In genomic region chr13:32267184-32267775, GRCm38 (mm10) we compare ENCODE assay signal across 16 mouse cellular contexts.
A peak's percentile ranks its signal among the peaks of the same experiment; 100 is the strongest.
DNase-seq lines count a peak whose midpoint lies in the region; ATAC-seq and TF ChIP-seq lines count a peak whose summit lies in the region.
"Had no signal": no experiment of that assay in that cellular context is flagged by ENCODE, and none has a peak within 500 bp of the region (broad histone marks: within the 10 kb centered on the region; RNA-seq: fewer than 3 reads in every experiment).

No protein-coding gene starts in this region.

- intact Hi-C loops in left cerebral cortex, postnatal 25 days (cut with DNase I): no loop called here

- no peak overlapping the region for H3K4me3 ChIP-seq in forebrain, embryonic 14.5 days (ENCODE audit: low read depth, low read length)
- no peak overlapping the region for H3K4me3 ChIP-seq in forebrain, postnatal 0 days (ENCODE audit: low read depth, low read length)
- H3K4me3 ChIP-seq: left cerebral cortex, adult 2 months; liver, embryonic 15.5 days; midbrain, embryonic 10.5 days; neural tube, embryonic 12.5 days had no signal

- TF ChIP-seq CTCF in forebrain, postnatal 0 days (IDR thresholded peaks at IDR 0.05; ENCODE audit: low read depth): no peak
- TF ChIP-seq CTCF in brain, embryonic 14.5 days (IDR thresholded peaks at IDR 0.05; ENCODE audit: borderline replicate concordance, extremely low read depth, insufficient read depth, insufficient read length): no peak

- TF ChIP-seq POLR2A in brain, embryonic 14.5 days (IDR thresholded peaks at IDR 0.05; ENCODE audit: borderline replicate concordance, extremely low read depth, insufficient read depth, insufficient read length, poor library complexity, severe bottlenecking): no peak

- DNase-seq in forebrain, embryonic 14.5 days (ENCODE audit: low spot score): peak; percentile 63
- DNase-seq in forebrain, postnatal 0 days: no peak
- peak; percentile 8 for DNase-seq in lung, postnatal 10 days
- DNase-seq in lung, postnatal 25 days (ENCODE audit: low spot score): no peak
- DNase-seq in brain, embryonic 14.5 days (ENCODE audit: low read depth): peak; percentile 61
- peak; percentile 2 for DNase-seq in retina, postnatal 7 days (ENCODE audit: low read depth, low spot score)
- no peak for DNase-seq in left cerebral cortex, postnatal 25 days (ENCODE audit: low spot score in 2 of 2)
- DNase-seq: heart, adult 11 months; heart, postnatal 10 days; thymus, postnatal 14 days had no signal

- no peak overlapping the region for H3K4me2 ChIP-seq in forebrain, embryonic 14.5 days (ENCODE audit: low read length)
- H3K4me2 ChIP-seq in forebrain, postnatal 0 days (ENCODE audit: low read depth): no peak overlapping the region
- H3K4me2 ChIP-seq: liver, embryonic 15.5 days; neural tube, embryonic 12.5 days had no signal

- no peaks in the 10 kb centered on the region for H3K36me3 ChIP-seq in forebrain, embryonic 14.5 days (ENCODE audit: control insufficient read depth, insufficient read depth, low read length)
- H3K36me3 ChIP-seq in forebrain, postnatal 0 days (ENCODE audit: insufficient read depth): no peaks in the 10 kb centered on the region
- H3K36me3 ChIP-seq: liver, embryonic 15.5 days; midbrain, embryonic 10.5 days; neural tube, embryonic 12.5 days had no signal

- H3K9me3 ChIP-seq in forebrain, embryonic 14.5 days (replicated peaks; ENCODE audit: control insufficient read depth, low read length): no peaks in the 10 kb centered on the region
- no peaks in the 10 kb centered on the region for H3K9me3 ChIP-seq in forebrain, postnatal 0 days (ENCODE audit: low read length)
- H3K9me3 ChIP-seq: liver, embryonic 15.5 days; midbrain, embryonic 10.5 days; neural tube, embryonic 12.5 days had no signal

- H3K27me3 ChIP-seq in forebrain, embryonic 14.5 days (replicated peaks; ENCODE audit: control insufficient read depth, insufficient read depth, low read length): no peaks in the 10 kb centered on the region
- no peaks in the 10 kb centered on the region for H3K27me3 ChIP-seq in forebrain, postnatal 0 days (ENCODE audit: insufficient read depth, low read length)
- H3K27me3 ChIP-seq: CH12.LX; liver, embryonic 15.5 days; neural tube, embryonic 12.5 days had no signal

- peaks cover 5% of the 10 kb centered on the region; the same call in 1 of the 2 replicates for H3K4me1 ChIP-seq in forebrain, embryonic 14.5 days (ENCODE audit: control insufficient read depth, insufficient read depth, low read length)
- H3K4me1 ChIP-seq in forebrain, postnatal 0 days (ENCODE audit: insufficient read depth): no peaks in the 10 kb centered on the region
- H3K4me1 ChIP-seq: liver, embryonic 15.5 days; neural tube, embryonic 12.5 days had no signal

- 5% methylated on average over 2 of the region's 2 CpGs for WGBS in forebrain, embryonic 14.5 days
- WGBS in forebrain, postnatal 0 days: 7% methylated on average over 2 of the region's 2 CpGs

- H3K27ac ChIP-seq in forebrain, embryonic 14.5 days (ENCODE audit: low read depth, low read length): no peak overlapping the region
- no peak overlapping the region for H3K27ac ChIP-seq in forebrain, postnatal 0 days (ENCODE audit: low read depth, low read length)
- H3K27ac ChIP-seq: left cerebral cortex, adult 2 months; liver, embryonic 15.5 days; midbrain, embryonic 10.5 days; neural tube, embryonic 12.5 days had no signal

- H3K9ac ChIP-seq in forebrain, embryonic 14.5 days (ENCODE audit: low read length): no peak overlapping the region
- H3K9ac ChIP-seq in forebrain, postnatal 0 days: no peak overlapping the region
- H3K9ac ChIP-seq: liver, embryonic 15.5 days; neural tube, embryonic 12.5 days had no signal

- ATAC-seq in forebrain, embryonic 14.5 days: peak; percentile 52; the same call in 1 of the 2 replicates
- no peak for ATAC-seq in forebrain, postnatal 0 days
- ATAC-seq: forebrain, embryonic 16.5 days had no signal

Comparison
In these comparisons a context has a peak if more than half of its experiments do, and no peak if none do; other contexts are left out.
1. DNase-seq: peak in forebrain, embryonic 14.5 days (single experiment), lung, postnatal 10 days (single experiment), brain, embryonic 14.5 days (single experiment) and retina, postnatal 7 days (single experiment); none in forebrain, postnatal 0 days (single experiment), lung, postnatal 25 days (single experiment) and left cerebral cortex, postnatal 25 days (0 of 2).